20 mouse cellular contexts compared by ENCODE assay signal in genomic region chrX:42057873-42058272, GRCm38 (mm10). TPM values are rescaled to one million over a fixed set of nuclear protein-coding genes. Genes with fewer than 3 reads are reported as not detected.
DNase-seq lines count a peak whose midpoint lies in the region; TF ChIP-seq lines count a peak whose summit lies in the region.
"Had no signal": no experiment of that assay in that cellular context is flagged by ENCODE, and none has a peak within 500 bp of the region (broad histone marks: within the 10 kb centered on the region; RNA-seq: fewer than 3 reads in every experiment).

No protein-coding gene starts in this region.

- H3K4me3 ChIP-seq in kidney, adult 2 months (ENCODE audit: insufficient read depth, low read depth, low read length), result no peak overlapping the region
- H3K4me3 ChIP-seq in brown adipose tissue, adult 24 weeks (ENCODE audit: insufficient read depth, low read depth, low read length), result no peak overlapping the region
- H3K4me3 ChIP-seq: embryonic facial prominence, embryonic 10.5 days; erythroblast, embryonic 14.5 days; layer of hippocampus, adult 2 months; left cerebral cortex, adult 2 months; limb, embryonic 12.5 days; myocyte had no signal

- WGBS in kidney, adult 2 months, result 74% methylated on average over 4 of the region's 4 CpGs

- TF ChIP-seq CTCF in kidney, adult 2 months (conservative IDR thresholded peaks at IDR 0.05; ENCODE audit: insufficient read depth, insufficient read length, low read depth, low read length), result no peak

- no peaks in the 10 kb centered on the region for H3K4me1 ChIP-seq in kidney, adult 2 months (ENCODE audit: control insufficient read depth, insufficient read depth, low read length)
- peaks cover 6% of the 10 kb centered on the region; the same call in 1 of the 2 replicates for H3K4me1 ChIP-seq in brown adipose tissue, adult 24 weeks (ENCODE audit: control insufficient read depth, insufficient read depth, insufficient read length, low read length)
- H3K4me1 ChIP-seq: embryonic facial prominence, embryonic 10.5 days; limb, embryonic 12.5 days had no signal

- H3K27ac ChIP-seq in kidney, adult 2 months (ENCODE audit: insufficient read depth, low read depth, low read length), result peak overlapping the region; percentile 16; the same call in 1 of the 2 replicates
- H3K27ac ChIP-seq in brown adipose tissue, adult 24 weeks (replicated peaks; ENCODE audit: low read depth, low read length), result peak overlapping the region; percentile 100
- H3K27ac ChIP-seq: embryonic facial prominence, embryonic 10.5 days; layer of hippocampus, adult 2 months; left cerebral cortex, adult 2 months; limb, embryonic 12.5 days had no signal

- no peaks in the 10 kb centered on the region for H3K27me3 ChIP-seq in kidney, adult 2 months (replicated peaks; ENCODE audit: control insufficient read depth, insufficient read depth, low read length)
- H3K27me3 ChIP-seq: limb, embryonic 12.5 days had no signal

- no peak for TF ChIP-seq POLR2A in kidney, adult 2 months (IDR thresholded peaks at IDR 0.05; ENCODE audit: low read depth, low read length)

- no peaks in the 10 kb centered on the region for H3K36me3 ChIP-seq in kidney, adult 2 months (ENCODE audit: control insufficient read depth, insufficient read depth, low read length)
- H3K36me3 ChIP-seq: embryonic facial prominence, embryonic 10.5 days; limb, embryonic 12.5 days had no signal

- peak; percentile 26 for DNase-seq in adrenal gland, adult 2 months
- DNase-seq in adrenal gland, postnatal 4 days (ENCODE audit: low spot score in 2 of 2), result no peak
- DNase-seq in kidney, adult 2 months, result peak; percentile 36
- no peak for DNase-seq in kidney, adult 11 months
- peak; percentile 85 for DNase-seq in 416B (ENCODE audit: low read depth)
- DNase-seq in cerebellum, adult 11 months, result no peak
- no peak for DNase-seq in layer of hippocampus, adult 11-12 months (ENCODE audit: low spot score)
- DNase-seq: cerebellum, adult 18-20 months; cerebellum, postnatal 36 days; midbrain, embryonic 14.5 days; retina, postnatal 1 day; right cerebral cortex, postnatal 4 days; thymus, postnatal 25 days had no signal

RNA-seq across cellular contexts. Expression of gene Xiap, which starts 1.6 kb away (rescaled TPM):
- 10 to 100 TPM; 36.7 to 52.6 TPM for total RNA-seq in adrenal gland, adult 2 months (2021)
- 8.1 and 13.4 TPM in 2 replicates for polyA plus RNA-seq in adrenal gland, adult 2 months (2012; rRNA removed)
- total RNA-seq in adrenal gland, postnatal 4 days (2021), result 10 to 100 TPM; 67.7 to 69.9 TPM
- polyA plus RNA-seq in kidney, adult 2 months (2012; rRNA removed), result 7.4 and 10.5 TPM in 2 replicates
- 27.7 and 28.5 TPM in 2 replicates for polyA plus RNA-seq in brown adipose tissue, adult 24 weeks (2012; ENCODE audit: insufficient read depth, insufficient read length, missing spikeins)

Comparison
In these comparisons a context has a peak if more than half of its experiments do, and no peak if none do; other contexts are left out.
1. DNase-seq: peak in adrenal gland, adult 2 months (single experiment), kidney, adult 2 months (single experiment) and 416B (single experiment); none in adrenal gland, postnatal 4 days (0 of 2), kidney, adult 11 months (single experiment), cerebellum, adult 11 months (single experiment) and layer of hippocampus, adult 11-12 months (single experiment).